Mouse (Mus musculus) small intestine, adult 2 months (tissue): ENCODE measurements around the gene Schip1.

Experiments used
- CTCF ChIP-seq: fragments of 200-500 bp; IDR thresholded peaks from 2 replicates; pipeline ENCODE4 v1.5.1; 2012; ENCODE audit warnings: low read depth, mild to moderate bottlenecking, control low read depth, inconsistent platforms, low read length, moderate library complexity, mixed read lengths; ENCODE audit not compliant: insufficient replicate concordance, insufficient read length; ENCODE audit errors: extremely low read depth
- POLR2A ChIP-seq: fragments of 200-500 bp; IDR thresholded peaks from 2 replicates; pipeline ENCODE4 v1.6.1; 2012; ENCODE audit warnings: low read depth, mild to moderate bottlenecking, control low read depth, inconsistent platforms, low read length, moderate library complexity

DNA sequence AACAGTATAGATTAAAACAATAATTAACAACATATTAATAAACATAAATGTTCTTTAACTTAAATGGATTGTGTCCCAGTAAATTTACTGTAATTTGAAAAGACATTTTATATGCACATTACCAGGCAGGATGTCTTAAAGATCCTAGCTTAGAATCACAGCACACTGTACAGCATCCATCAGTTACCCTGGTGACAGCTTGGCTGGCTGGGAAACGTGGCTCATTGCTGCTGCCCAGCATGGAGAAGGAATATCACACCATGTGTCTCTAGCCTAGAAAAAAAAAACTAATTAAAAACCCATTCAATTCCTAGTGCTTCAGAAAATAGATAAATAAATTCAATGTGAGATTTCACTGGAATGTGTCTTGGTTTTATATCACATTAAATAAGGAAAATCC, 136.6 kb downstream of the Schip1 start:
- TF ChIP-seq CTCF, result no peak
- TF ChIP-seq POLR2A, result no peak
